Mouse (Mus musculus): ENCODE results near the gene Utp15. TPM values are rescaled to one million over a fixed set of nuclear protein-coding genes. Genes with fewer than 3 reads are reported as not detected.

The Utp15 gene
- total and polyA plus RNA-seq, 2 experiments, result 2.4 to 6.4 TPM

GRCm38 (mm10) chr13:98306393-98306792 is 43.6 kb upstream of the Utp15 start:
- H3K9ac ChIP-seq (ENCODE audit: low read depth, low read length), result no peak overlapping the region
- H3K79me2 ChIP-seq (ENCODE audit: control insufficient read depth, insufficient read depth, low read length), result no peaks in the 10 kb centered on the region
- WGBS, result 37% methylated on average over 5 of the region's 5 CpGs
- H3K4me1 ChIP-seq (ENCODE audit: control insufficient read depth, insufficient read depth, low read length), result no peaks in the 10 kb centered on the region
- no peaks in the 10 kb centered on the region for H3K27me3 ChIP-seq (ENCODE audit: control insufficient read depth, insufficient read depth, low read length)
- H3K27ac ChIP-seq (replicated peaks; ENCODE audit: insufficient read depth, low read depth, low read length), result no peak overlapping the region
- no peak for DNase-seq (ENCODE audit: extremely low read depth, low read depth, low spot score)
- H3K4me3 ChIP-seq (ENCODE audit: insufficient read depth, low read depth, low read length), result no peak overlapping the region
- TF ChIP-seq CTCF (IDR thresholded peaks at IDR 0.05; ENCODE audit: low read depth, low read length) (no peak), POLR2A (IDR thresholded peaks at IDR 0.05; ENCODE audit: extremely low read depth, insufficient read depth, low read length) (no peak)
- H3K36me3 ChIP-seq (ENCODE audit: control insufficient read depth, insufficient read depth, low read length), result peaks cover 26% of the 10 kb centered on the region

- Histone ChIP-seq H3K36me3 (ENCODE audit: control insufficient read depth, insufficient read depth, low read length) (peaks cover 14% of the 10 kb centered on the region), H3K4me1 (ENCODE audit: control insufficient read depth, insufficient read depth, low read length) (no peaks in the 10 kb centered on the region), H3K9ac (ENCODE audit: low read depth, low read length) (no peak overlapping the region), H3K27ac (replicated peaks; ENCODE audit: insufficient read depth, low read depth, low read length) (no peak overlapping the region), H3K79me2 (ENCODE audit: control insufficient read depth, insufficient read depth, low read length) (no peaks in the 10 kb centered on the region), H3K27me3 (ENCODE audit: control insufficient read depth, insufficient read depth, low read length) (no peaks in the 10 kb centered on the region), H3K4me3 (ENCODE audit: insufficient read depth, low read depth, low read length) (no peak overlapping the region)
- TF ChIP-seq POLR2A (IDR thresholded peaks at IDR 0.05; ENCODE audit: extremely low read depth, insufficient read depth, low read length), result no peak
- WGBS, result 93% methylated on average over 9 of the region's 9 CpGs
- DNase-seq (ENCODE audit: extremely low read depth, low read depth, low spot score), result no peak
Observed at GRCm38 (mm10) chr13:98305257-98305656, 42.4 kb upstream of the Utp15 start.

- TF ChIP-seq POLR2A (IDR thresholded peaks at IDR 0.05; ENCODE audit: extremely low read depth, insufficient read depth, low read length), result no peak
- peak; percentile 79 for TF ChIP-seq CTCF (IDR thresholded peaks at IDR 0.05; ENCODE audit: low read depth, low read length)
- Histone ChIP-seq H3K36me3 (ENCODE audit: control insufficient read depth, insufficient read depth, low read length) (no peaks in the 10 kb centered on the region), H3K4me3 (ENCODE audit: insufficient read depth, low read depth, low read length) (no peak overlapping the region), H3K4me1 (ENCODE audit: control insufficient read depth, insufficient read depth, low read length) (no peaks in the 10 kb centered on the region), H3K27ac (replicated peaks; ENCODE audit: insufficient read depth, low read depth, low read length) (no peak overlapping the region), H3K9ac (ENCODE audit: low read depth, low read length) (no peak overlapping the region), H3K27me3 (ENCODE audit: control insufficient read depth, insufficient read depth, low read length) (0 out of 2 replicates have a peak, but pooled peaks cover 3% of the 10 kb centered on the region), H3K79me2 (ENCODE audit: control insufficient read depth, insufficient read depth, low read length) (no peaks in the 10 kb centered on the region)
- 50% methylated on average over 21 of the region's 21 CpGs for WGBS
- peak; percentile 30 for DNase-seq (ENCODE audit: extremely low read depth, low read depth, low spot score)
Observed at GRCm38 (mm10) chr13:98298833-98299758, 36.3 kb upstream of the Utp15 start.

- DNase-seq (ENCODE audit: extremely low read depth, low read depth, low spot score), result no peak
- H3K4me3 ChIP-seq (ENCODE audit: insufficient read depth, low read depth, low read length), result no peak overlapping the region
- TF ChIP-seq POLR2A (IDR thresholded peaks at IDR 0.05; ENCODE audit: extremely low read depth, insufficient read depth, low read length) (no peak), CTCF (IDR thresholded peaks at IDR 0.05; ENCODE audit: low read depth, low read length) (no peak)
- 0 out of 2 replicates have a peak, but pooled peaks cover 3% of the 10 kb centered on the region for H3K27me3 ChIP-seq (ENCODE audit: control insufficient read depth, insufficient read depth, low read length)
- H3K27ac ChIP-seq (replicated peaks; ENCODE audit: insufficient read depth, low read depth, low read length), result no peak overlapping the region
- H3K79me2 ChIP-seq (ENCODE audit: control insufficient read depth, insufficient read depth, low read length), result no peaks in the 10 kb centered on the region
- H3K36me3 ChIP-seq (ENCODE audit: control insufficient read depth, insufficient read depth, low read length), result no peaks in the 10 kb centered on the region
- WGBS, result 92% methylated on average over 6 of the region's 6 CpGs
- H3K9ac ChIP-seq (ENCODE audit: low read depth, low read length), result no peak overlapping the region
- H3K4me1 ChIP-seq (ENCODE audit: control insufficient read depth, insufficient read depth, low read length), result no peaks in the 10 kb centered on the region
Observed at GRCm38 (mm10) chr13:98297883-98298482, 35.1 kb upstream of the Utp15 start.

GRCm38 (mm10) chr13:98296072-98296471 is 33.2 kb upstream of the Utp15 start:
- TF ChIP-seq POLR2A (IDR thresholded peaks at IDR 0.05; ENCODE audit: extremely low read depth, insufficient read depth, low read length) (no peak), CTCF (IDR thresholded peaks at IDR 0.05; ENCODE audit: low read depth, low read length) (no peak)
- Histone ChIP-seq H3K4me3 (ENCODE audit: insufficient read depth, low read depth, low read length) (no peak overlapping the region), H3K9ac (ENCODE audit: low read depth, low read length) (no peak overlapping the region), H3K4me1 (ENCODE audit: control insufficient read depth, insufficient read depth, low read length) (no peaks in the 10 kb centered on the region), H3K27ac (replicated peaks; ENCODE audit: insufficient read depth, low read depth, low read length) (no peak overlapping the region), H3K27me3 (ENCODE audit: control insufficient read depth, insufficient read depth, low read length) (0 out of 2 replicates have a peak, but pooled peaks cover 3% of the 10 kb centered on the region), H3K36me3 (ENCODE audit: control insufficient read depth, insufficient read depth, low read length) (no peaks in the 10 kb centered on the region), H3K79me2 (ENCODE audit: control insufficient read depth, insufficient read depth, low read length) (no peaks in the 10 kb centered on the region)
- DNase-seq (ENCODE audit: extremely low read depth, low read depth, low spot score), result no peak
- WGBS, result 54% methylated on average over 5 of the region's 5 CpGs
